Mouse (Mus musculus): Measurements from ENCODE around the gene Galnt18.
A peak's percentile ranks its signal among the peaks of the same experiment; 100 is the strongest.

The Galnt18 gene

DNA sequence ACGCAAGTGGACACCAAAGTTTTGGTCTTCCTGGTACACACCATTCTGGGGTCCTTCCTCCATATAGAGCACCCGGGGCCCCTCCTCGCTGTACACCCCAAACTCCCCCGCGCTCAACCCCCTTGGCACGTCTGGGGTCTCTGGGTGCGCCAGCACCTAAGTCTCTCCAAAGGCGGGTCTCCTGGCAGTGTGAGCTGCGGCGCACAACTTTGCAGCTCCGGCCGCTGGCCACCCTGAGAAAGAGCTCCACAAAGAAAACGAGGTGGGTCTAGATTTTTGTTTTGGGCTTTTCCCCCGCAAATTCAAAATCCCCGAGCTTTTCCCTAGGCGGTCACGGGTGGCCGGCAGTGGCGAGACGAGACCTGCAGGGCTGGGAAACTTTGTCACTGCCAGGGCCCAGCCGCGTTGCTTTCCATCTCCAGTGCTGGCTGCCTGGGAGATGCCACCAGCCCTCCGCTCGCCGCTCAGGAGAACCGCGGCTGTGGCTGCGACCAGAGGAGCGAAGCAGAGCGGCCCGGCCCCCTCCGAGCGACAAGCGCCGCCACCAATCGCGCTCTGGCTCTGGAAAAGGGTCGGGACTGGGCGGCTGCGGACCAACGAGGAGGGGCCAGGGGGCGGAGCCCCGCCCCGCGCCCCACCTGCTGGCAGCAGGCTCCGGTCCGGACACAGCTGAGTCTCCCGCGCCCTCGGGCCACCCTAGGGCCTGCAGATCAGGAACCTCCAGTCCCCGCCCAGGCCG, at the start of gene Galnt18:
Galnt18 (minus strand) TSS at position 474 of the 739 bp plus-strand sequence.
- DNase-seq (ENCODE audit: low read depth, low spot score): peak; percentile 88

GRCm38 (mm10) chr7:111827337-111827736, 47.6 kb upstream of the Galnt18 start:
- no peak for DNase-seq (ENCODE audit: low read depth, low spot score)

DNA sequence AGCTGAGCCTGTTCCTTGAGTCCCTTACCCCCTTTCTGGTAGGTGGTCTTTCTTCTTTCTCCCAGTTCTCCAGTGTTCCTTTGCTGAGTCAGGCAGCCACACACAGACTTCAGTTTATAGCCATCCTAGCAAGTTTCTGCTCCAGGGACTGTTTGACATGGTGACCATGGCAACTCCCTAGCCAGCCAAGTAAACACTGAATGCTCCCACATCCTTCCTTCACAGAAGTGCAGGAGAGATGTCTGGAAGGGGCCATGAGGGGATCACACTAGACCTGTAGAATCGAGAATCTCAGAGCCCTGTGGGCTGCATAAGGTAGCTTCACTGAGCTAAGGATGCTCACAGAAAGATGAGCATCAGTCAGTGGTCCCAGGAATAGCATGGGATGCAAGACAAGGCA, 33.3 kb upstream of the Galnt18 start:
- DNase-seq (ENCODE audit: low read depth, low spot score): no peak

- DNase-seq (ENCODE audit: low read depth, low spot score): no peak
These were observed 31.3 kb upstream of the Galnt18 start for GRCm38 (mm10) chr7:111811036-111811435.

GRCm38 (mm10) chr7:111809796-111810195, 30.0 kb upstream of the Galnt18 start:
- no peak for DNase-seq (ENCODE audit: low read depth, low spot score)

DNA sequence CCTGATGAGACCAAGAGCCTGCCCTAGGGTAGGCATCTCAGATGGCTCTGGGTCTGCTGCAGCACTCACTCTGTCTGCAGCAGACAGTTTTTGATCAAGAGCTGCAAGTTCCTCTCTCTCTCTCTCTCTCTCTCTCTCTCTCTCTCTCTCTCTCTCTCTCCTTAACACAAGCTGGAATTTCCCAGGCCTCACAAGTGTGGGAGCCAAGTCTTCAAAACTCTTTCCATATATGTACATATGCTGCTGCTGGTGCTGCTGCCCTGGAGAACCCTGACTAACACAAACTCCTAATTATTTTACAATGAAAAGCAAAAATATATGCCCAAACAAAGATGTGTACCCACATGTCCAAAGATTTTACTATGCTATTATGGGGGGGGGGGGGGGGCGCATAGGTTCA, 26.3 kb upstream of the Galnt18 start:
- DNase-seq (ENCODE audit: low read depth, low spot score): no peak

DNA sequence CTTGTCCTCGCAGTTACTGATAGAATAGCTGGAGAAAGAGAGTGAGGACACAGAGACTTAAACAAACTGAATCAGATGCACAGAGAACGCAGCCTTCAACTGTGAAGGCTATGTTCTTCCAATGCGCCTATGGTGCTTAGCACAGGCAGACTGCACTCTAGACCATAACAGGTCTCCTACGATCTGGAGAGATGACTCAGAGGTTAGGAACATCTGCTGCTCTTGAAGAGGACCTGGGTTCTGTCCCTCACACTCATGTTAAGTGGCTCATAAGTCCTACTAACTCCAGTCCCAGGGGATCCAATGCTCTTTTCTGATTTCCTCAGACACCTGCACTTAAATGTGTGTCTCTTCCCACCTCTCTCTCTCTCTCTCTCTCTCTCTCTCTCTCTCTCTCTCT, 24.9 kb upstream of the Galnt18 start:
- no peak for DNase-seq (ENCODE audit: low read depth, low spot score)

GRCm38 (mm10) chr7:111800785-111801184, 21.0 kb upstream of the Galnt18 start:
- DNase-seq (ENCODE audit: low read depth, low spot score): no peak

GRCm38 (mm10) chr7:111800120-111800519, 20.3 kb upstream of the Galnt18 start:
- DNase-seq (ENCODE audit: low read depth, low spot score): no peak

- no peak for DNase-seq (ENCODE audit: low read depth, low spot score)
These were observed 19.2 kb upstream of the Galnt18 start for GRCm38 (mm10) chr7:111799021-111799420.

- DNase-seq (ENCODE audit: low read depth, low spot score): no peak
These were observed 17.7 kb upstream of the Galnt18 start for GRCm38 (mm10) chr7:111797337-111798010.

DNA sequence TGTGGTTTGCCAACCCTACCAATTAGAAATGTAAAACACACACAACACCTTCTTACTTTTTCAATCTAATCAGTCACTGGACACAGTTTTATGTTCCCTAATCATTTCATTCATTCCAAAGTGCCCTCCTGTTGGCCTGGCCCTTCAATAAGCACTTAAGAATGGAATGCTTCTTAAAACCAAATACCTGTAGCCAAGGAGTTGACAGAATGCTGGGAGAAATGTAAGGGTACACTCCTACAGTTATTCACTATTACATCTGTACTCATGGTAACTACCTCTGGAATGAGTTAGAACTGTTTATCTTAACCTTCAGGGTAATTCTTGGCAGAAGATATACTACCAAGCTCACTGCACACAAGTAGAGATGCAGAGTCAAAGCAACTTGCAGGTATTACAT, 15.3 kb upstream of the Galnt18 start:
- no peak for DNase-seq (ENCODE audit: low read depth, low spot score)

DNA sequence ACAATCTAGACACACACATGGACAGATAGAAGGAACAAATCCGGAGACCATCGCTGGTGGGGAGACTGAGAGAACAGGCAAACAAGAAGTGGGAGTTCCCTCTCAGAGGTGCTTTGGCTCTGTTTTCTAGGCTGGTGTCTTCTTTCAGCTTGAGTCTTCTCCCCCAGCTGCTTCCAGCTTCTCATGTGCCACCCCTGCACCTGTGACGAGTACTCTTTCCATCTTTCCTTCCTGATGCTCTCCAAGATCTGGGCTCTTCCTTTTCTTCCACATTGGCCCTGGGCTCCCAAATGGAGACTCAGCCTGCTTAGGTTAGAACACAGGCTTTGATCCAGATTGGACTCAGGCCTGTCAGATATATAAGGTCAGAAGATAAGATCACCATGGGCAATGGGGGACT, 12.4 kb upstream of the Galnt18 start:
- no peak for DNase-seq (ENCODE audit: low read depth, low spot score)

DNA sequence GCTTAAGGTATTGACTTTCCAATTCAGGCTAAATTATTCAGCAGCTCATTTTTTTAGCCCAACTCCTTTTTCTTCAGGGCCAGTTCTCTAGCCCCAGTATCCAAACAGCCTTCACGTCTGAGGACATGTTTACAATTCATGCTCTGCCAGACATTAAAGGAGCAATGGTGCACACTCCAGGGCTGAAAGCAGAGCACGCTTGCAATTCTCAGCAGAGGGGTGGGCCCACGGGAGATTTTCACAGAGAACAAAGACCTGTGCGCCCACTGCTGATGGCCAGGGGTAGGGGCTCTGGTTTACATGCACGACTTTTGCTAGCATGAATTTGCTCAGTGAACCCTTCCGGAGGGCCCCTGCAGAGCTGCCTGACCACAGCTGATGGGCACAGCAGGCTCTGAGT, 11.6 kb upstream of the Galnt18 start:
- no peak for DNase-seq (ENCODE audit: low read depth, low spot score)

- DNase-seq (ENCODE audit: low read depth, low spot score): no peak
These were observed 8.1 kb upstream of the Galnt18 start for GRCm38 (mm10) chr7:111787921-111788320.

GRCm38 (mm10) chr7:111785478-111785877, 5.7 kb upstream of the Galnt18 start:
- no peak for DNase-seq (ENCODE audit: low read depth, low spot score)

DNA sequence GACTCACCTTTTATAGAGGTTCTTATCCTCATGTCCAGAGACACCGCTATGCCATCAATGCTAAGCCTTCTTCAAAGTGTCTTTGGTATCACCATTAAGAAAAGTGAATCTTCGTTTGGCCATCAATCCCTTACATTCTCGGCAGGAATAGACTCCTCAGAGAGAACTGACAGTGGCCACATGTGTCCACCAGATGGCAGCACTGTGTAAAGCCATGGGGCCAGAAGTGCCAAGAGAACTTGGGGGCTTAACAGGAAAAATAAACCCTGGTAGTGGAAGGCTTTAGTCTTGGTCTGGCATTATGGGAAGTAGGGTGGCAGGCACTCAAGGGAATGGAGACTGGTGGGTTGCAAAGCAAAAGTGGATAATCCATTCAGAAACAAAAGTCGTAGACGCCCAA, 2.3 kb upstream of the Galnt18 start:
- DNase-seq (ENCODE audit: low read depth, low spot score): peak; percentile 64

DNA sequence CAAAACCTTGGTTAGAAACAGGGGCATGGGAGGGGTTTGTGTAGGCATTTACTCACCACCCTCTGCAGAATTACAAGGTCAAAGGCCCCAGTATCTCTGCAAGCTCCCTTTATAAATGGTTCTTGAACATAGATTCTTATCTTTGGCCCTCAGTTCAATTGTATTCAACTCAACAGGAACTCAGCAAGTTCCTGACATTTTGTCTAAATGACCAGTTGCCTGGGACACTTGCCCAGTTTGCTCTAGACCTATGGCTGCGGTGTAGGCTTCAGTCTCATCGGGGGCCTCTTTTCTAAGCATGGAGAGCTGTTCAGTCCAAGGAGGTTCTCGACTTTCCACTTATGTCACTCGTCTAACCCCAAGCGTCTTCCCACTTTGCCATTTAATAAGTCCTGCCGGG, 1.5 kb upstream of the Galnt18 start:
- DNase-seq (ENCODE audit: low read depth, low spot score): no peak

DNA sequence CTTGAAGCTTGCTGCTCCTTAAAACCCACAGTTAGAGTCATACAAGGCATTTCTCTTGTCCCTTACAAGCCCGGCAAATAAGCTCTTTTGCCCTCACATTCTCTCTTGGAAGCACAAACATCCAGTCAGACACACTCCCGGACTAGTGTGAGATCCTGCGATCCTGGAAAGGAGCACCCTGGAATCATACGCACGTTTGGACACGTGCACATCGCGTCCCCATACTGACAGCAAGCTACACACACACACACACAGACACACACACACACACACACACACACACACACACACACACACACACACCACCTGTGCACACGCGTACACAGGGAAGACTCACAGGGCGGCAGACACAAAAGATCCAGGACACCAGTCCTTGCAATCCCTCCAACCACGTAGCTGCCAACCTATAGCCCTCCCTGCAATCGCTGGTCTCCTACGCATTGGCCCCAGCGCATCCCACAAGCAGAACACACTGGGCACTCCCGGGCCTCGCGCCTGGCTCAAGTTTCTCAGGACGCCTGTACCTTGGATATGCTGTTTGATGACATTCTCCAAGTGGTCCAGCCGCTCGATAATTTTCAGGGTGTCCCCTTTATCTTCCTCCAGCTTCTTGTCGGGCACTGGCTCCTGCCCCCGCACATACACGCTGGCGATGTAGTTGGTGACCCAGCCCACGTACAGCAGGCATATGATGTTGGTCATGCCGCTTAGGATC, 831 bp downstream of the Galnt18 start:
- peak; percentile 20 for DNase-seq (ENCODE audit: low read depth, low spot score)

DNA sequence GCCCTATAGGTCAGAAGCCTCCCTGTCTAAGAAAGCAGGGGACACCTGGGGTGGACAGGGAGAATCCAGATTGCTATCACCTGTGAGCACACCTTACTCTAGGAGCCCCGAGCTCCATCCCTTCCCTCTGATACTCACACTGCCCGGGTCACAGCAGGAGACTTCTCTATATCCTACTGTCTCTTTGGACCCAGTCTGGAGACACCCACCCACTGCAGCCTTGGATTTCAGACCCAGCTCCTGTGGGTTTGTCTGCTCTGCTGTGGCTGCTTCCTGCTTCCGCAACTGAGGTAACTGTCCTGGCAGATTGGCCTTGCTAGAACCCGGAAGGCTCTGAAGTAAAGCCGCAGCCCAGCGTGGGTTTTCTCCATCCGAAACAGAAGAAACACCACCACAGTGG, 1.6 kb downstream of the Galnt18 start:
- DNase-seq (ENCODE audit: low read depth, low spot score): no peak

DNA sequence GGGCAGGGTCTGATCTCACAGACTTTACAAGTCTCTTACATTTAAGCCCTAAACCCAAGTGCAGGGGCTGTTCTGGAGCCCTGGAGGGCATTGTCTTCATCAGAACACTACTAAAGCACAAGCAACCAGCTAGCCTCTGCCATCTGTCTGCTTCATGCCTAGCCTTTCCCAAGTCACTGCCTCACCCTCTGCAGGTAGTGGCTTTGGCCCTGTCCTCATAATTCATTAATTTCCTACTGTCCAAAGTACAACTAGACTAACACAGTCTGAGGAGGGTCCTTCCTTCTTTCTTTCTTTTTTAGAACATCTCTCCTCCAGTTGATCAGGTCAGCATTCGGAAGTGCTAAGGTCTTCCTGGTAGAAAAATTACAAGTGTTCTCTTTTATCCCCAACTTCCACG, 2.6 kb downstream of the Galnt18 start:
- DNase-seq (ENCODE audit: low read depth, low spot score): no peak

DNA sequence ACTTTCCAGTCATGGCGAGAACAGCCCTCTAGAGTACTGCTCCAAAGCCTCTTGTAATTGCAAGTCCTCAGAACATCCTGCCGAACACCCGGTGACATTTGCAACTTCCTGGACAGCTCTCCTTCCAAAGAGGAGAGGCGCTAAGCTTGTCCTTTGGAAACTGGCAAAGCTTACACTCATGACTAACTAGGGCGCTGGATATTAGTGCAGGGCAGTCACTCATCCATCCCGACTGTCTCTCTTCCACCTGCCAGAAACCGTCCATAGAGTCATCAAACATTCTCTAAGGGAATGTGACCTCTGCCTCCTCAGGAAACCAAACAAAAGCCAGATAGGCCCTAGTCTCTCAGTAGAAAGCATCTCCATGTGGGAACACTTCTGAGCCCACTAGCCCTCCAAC, 3.6 kb downstream of the Galnt18 start:
- DNase-seq (ENCODE audit: low read depth, low spot score): no peak

- no peak for DNase-seq (ENCODE audit: low read depth, low spot score)
These were observed 7.4 kb downstream of the Galnt18 start for GRCm38 (mm10) chr7:111772398-111772797.

All from R1 (cell line).